Mouse (Mus musculus) liver, embryonic 13.5 days (tissue): ENCODE results near the gene Tmem102. TPM values are rescaled to one million over a fixed set of nuclear protein-coding genes. Genes with fewer than 3 reads are reported as not detected.
A peak's percentile ranks its signal among the peaks of the same experiment; 100 is the strongest.

Source experiments
- ATAC-seq: fragments of 200-750 bp; cut with Nextera tagmentation; 2 replicates; pipeline ENCODE4 v1.8.0; 2017; ENCODE audit warnings: low read depth, mild to moderate bottlenecking, moderate number of reproducible peaks, moderate library complexity
- DNase-seq: peaks from one replicate; pipeline ENCODE4 v3.0.0; 2022
- H3K27ac ChIP-seq: fragments of 300-500 bp; sonication (generic); 2 replicates; pipeline ENCODE4 v1.5.1; 2015; ENCODE audit warnings: moderate library complexity, mild to moderate bottlenecking, inconsistent platforms
- H3K27me3 ChIP-seq: fragments of 300-500 bp; sonication (generic); 2 replicates; pipeline ENCODE4 v1.6.1; 2015; ENCODE audit warnings: mild to moderate bottlenecking, inconsistent platforms
- H3K36me3 ChIP-seq: fragments of 300-500 bp; sonication (generic); 2 replicates; pipeline ENCODE4 v1.6.1; 2015; ENCODE audit warnings: mild to moderate bottlenecking, inconsistent platforms
- H3K4me1 ChIP-seq: fragments of 300-500 bp; sonication (generic); replicated peaks from 2 replicates; pipeline ENCODE4 v1.6.1; 2015; ENCODE audit warnings: inconsistent platforms
- H3K4me2 ChIP-seq: fragments of 300-500 bp; sonication (generic); 2 replicates; pipeline ENCODE4 v1.6.1; 2015; ENCODE audit warnings: inconsistent platforms, mild to moderate bottlenecking, moderate library complexity
- H3K4me3 ChIP-seq: fragments of 300-500 bp; sonication (generic); replicated peaks from 2 replicates; pipeline ENCODE4 v1.5.1; 2015; ENCODE audit warnings: mild to moderate bottlenecking, inconsistent platforms
- H3K9ac ChIP-seq: fragments of 300-500 bp; sonication (generic); 2 replicates; pipeline ENCODE4 v1.6.1; 2015; ENCODE audit warnings: mild to moderate bottlenecking, inconsistent platforms
- H3K9me3 ChIP-seq: fragments of 300-500 bp; sonication (generic); replicated peaks from 2 replicates; pipeline ENCODE4 v1.6.1; 2016; ENCODE audit warnings: inconsistent platforms
- WGBS: fragments of 180-500 bp; shearing (Covaris S2); methylation state at CpG from one replicate; pipeline ENCODE4 v1.1.7; 2015; ENCODE audit not compliant: insufficient replicate concordance; 5-methylcytosine and 5-hydroxymethylcytosine counted together
- polyA plus RNA-seq: library from polyadenylated mRNA; unstranded; fragments of >200 nt; fragmentation: Nextera tagmentation; extraction: Ambion mirVana; gene quantifications from 2 replicates; pipeline ENCODE4 v1.2.1, GENCODE M21; 2015

The Tmem102 gene
- polyA plus RNA-seq, 1 experiment from 2014 or later: 0.50 TPM

DNA sequence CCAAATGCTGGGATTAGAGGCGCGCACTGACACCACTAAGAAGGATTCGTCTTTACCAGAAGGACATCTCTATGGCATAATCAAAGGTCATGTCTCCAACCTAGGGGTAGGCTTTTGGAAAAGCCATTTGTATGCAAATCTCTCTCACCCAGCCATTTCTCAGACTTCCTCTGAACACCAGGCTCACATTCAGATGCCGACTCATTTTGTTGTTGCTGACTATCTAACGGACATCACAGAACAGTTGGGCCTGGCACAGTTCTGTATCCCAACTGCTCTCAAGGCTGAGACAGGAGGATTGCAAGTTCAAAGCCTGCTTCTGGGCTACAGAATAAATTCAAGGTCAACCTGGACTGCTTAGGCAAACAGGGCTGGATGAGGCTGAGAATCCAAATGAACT lies 18.1 kb downstream of the Tmem102 start:
- 71% methylated on average over 5 of the region's 5 CpGs for WGBS
- H3K27ac ChIP-seq: no peak overlapping the region
- no peak overlapping the region for H3K9ac ChIP-seq
- peaks cover 13% of the 10 kb centered on the region for H3K27me3 ChIP-seq
- DNase-seq (no peak), ATAC-seq (no peak)
- H3K4me1 ChIP-seq: peaks cover 22% of the 10 kb centered on the region
- no peak overlapping the region for H3K4me3 ChIP-seq
- H3K36me3 ChIP-seq: no peaks in the 10 kb centered on the region
- no peaks in the 10 kb centered on the region for H3K9me3 ChIP-seq
- no peak overlapping the region for H3K4me2 ChIP-seq

DNA sequence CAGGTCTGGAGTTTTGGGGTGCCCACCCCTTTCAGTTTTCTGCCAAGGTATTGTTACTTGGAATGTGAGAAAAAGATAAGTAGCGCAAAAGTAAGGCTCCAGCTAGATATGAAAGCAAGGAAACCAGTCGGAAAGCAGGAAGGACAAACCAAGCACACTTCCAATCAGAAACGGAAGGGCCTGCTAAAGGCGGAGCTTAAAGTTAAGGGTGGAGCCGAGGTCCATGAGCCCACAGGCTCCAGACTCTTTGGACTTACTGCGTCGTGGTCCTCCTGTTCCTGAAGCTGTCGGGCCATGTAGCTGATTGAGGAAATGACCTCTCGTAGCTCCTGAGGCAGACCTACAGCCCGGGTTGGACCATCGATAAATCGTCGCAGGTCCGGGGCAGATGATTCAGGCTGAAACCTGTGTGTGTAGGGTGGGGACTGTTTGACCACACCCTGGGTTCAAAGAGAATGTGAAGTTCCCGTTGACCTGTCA lies 20.6 kb downstream of the Tmem102 start:
- Histone ChIP-seq H3K9me3 (no peaks in the 10 kb centered on the region), H3K36me3 (no peaks in the 10 kb centered on the region), H3K27me3 (peaks cover 24% of the 10 kb centered on the region), H3K9ac (peak overlapping the region; percentile 59), H3K4me3 (peak overlapping the region; percentile 52), H3K27ac (peak overlapping the region; percentile 48), H3K4me1 (peaks cover 22% of the 10 kb centered on the region), H3K4me2 (peak overlapping the region; percentile 71)
- 9% methylated on average over 15 of the region's 15 CpGs for WGBS
- ATAC-seq: peak; percentile 85
- DNase-seq: peak; percentile 64

DNA sequence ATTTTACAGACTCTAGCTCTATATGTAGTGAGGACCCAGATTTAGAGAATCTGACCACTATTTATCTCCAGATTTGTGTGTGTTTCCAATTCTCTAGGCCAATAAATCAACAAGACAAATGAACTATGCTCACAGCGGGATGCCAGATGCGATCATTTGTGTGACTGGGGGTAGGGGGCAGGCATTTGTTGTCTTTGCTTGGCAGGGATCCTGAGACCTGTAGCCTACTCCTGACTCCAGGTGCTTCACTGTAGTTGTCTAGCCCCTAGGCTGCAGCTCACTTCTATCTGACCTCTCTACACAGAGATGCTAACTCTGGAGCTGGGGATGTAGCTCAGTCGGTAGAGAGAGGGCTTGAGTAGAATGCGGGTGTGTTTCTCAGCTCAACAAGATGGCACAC lies 23.6 kb downstream of the Tmem102 start:
- peaks cover 17% of the 10 kb centered on the region for H3K4me1 ChIP-seq
- no peak for DNase-seq
- no peak overlapping the region for H3K27ac ChIP-seq
- peaks cover 54% of the 10 kb centered on the region for H3K27me3 ChIP-seq
- ATAC-seq: no peak
- no peak overlapping the region for H3K4me3 ChIP-seq
- H3K9me3 ChIP-seq: no peaks in the 10 kb centered on the region
- H3K36me3 ChIP-seq: no peaks in the 10 kb centered on the region
- WGBS: 31% methylated on average over 4 of the region's 4 CpGs
- no peak overlapping the region for H3K9ac ChIP-seq
- H3K4me2 ChIP-seq: no peak overlapping the region

DNA sequence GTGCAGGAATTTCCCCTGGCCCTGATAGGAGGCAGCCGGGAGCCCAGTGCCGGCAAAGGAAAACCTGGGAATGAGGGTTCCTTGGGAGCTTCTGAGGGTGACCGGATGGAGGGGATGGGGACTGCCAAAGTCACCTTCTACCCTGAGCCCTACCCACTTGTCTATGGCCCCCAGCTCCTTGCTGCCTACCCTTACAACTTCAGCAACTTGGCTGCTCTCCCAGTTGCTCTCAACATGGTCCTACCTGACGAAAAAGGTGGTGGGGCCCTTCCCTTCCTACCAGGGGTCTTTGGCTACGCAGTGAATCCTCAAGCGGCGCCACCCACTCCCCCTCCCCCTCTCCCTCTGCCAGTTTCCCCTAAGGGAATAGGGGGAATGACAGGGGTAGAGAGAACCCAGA lies 26.4 kb downstream of the Tmem102 start:
- peaks cover 71% of the 10 kb centered on the region for H3K27me3 ChIP-seq

DNA sequence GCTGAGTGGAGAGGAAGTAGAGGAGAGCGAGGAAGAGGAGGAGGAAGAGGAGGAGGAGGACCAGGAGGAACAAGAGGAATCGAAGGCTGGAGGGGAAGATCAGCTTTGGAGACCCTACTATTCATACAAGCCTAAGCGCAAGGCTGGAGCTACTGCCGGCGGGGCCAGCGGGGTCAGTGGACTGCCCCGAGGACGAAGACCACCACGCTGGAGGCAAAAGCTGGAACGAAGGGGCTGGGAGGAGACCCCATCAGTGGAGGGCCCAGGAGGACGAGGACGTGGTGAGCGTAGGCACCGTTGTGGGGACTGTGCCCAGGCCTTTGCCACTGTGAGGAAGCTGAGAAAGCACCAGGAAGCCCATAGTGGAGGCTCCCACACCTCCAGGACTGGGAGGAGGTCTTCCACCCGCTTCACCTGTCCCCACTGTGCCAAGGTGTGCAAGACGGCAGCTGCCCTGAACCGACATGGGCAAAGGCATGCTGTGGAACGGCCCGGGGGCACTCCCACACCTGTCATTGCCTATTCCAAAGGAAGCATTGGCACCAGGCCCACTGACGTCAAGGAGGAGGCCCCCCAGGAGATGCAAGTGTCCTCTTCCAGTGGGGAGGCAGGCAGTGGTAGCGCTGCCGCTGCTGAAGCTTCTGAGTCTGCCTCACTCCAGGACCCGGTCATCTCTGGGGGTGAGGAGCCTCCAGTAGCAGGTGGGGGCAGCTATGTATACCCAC lies 27.0 kb downstream of the Tmem102 start:
- WGBS: 59% methylated on average over 23 of the region's 23 CpGs
- peaks cover 71% of the 10 kb centered on the region for H3K27me3 ChIP-seq

More for the DNA sequence above, 26.4 kb downstream of the Tmem102 start:
- Histone ChIP-seq H3K4me1 (peaks cover under 1% of the 10 kb centered on the region), H3K9ac (no peak overlapping the region), H3K9me3 (no peaks in the 10 kb centered on the region), H3K4me2 (no peak overlapping the region), H3K4me3 (no peak overlapping the region), H3K27ac (no peak overlapping the region), H3K36me3 (0 out of 2 replicates have a peak, but pooled peaks cover 4% of the 10 kb centered on the region)
- 48% methylated on average over 7 of the region's 7 CpGs for WGBS
- no peak for ATAC-seq
- no peak for DNase-seq

DNA sequence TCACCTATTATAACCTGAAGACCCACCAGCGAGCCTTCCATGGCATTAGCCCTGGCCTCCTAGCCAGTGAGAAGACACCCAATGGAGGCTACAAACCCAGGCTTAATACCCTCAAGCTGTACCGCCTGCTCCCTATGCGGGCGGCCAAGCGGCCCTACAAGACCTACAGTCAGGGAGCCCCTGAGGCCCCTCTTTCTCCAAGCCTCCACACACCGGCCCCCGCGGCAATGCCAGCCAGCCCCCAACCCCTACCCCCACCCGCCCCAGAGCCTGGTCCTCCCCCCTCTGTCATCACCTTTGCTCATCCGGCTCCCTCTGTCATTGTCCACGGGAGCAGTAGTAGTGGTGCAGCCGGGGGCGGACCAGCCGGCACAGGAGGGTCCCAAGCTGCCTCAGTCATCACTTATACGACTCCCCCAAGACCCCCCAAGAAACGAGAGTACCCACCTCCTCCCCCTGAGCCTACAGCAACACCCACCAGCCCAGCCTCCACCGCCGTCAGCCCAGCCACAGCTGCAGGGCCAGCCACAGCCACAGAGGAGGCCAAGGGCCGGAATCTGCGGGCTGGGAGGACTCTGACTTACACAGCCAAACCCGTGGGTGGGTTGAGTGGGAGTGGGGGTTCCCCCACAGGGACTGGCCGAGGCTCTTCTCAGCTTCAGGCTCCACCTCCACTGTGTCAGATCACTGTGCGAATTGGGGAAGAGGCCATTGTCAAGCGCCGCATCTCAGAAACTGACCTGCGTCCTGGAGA lies 27.7 kb downstream of the Tmem102 start:
- Histone ChIP-seq H3K4me2 (no peak overlapping the region), H3K9me3 (no peaks in the 10 kb centered on the region), H3K4me1 (no peaks in the 10 kb centered on the region), H3K36me3 (0 out of 2 replicates have a peak, but pooled peaks cover 4% of the 10 kb centered on the region), H3K27me3 (peaks cover 71% of the 10 kb centered on the region), H3K4me3 (no peak overlapping the region), H3K9ac (no peak overlapping the region), H3K27ac (no peak overlapping the region)
- WGBS: 52% methylated on average over 26 of the region's 26 CpGs
- ATAC-seq: no peak
- DNase-seq: no peak

More for the DNA sequence above, 27.0 kb downstream of the Tmem102 start:
- no peak overlapping the region for H3K4me3 ChIP-seq
- H3K9ac ChIP-seq: no peak overlapping the region
- no peaks in the 10 kb centered on the region for H3K9me3 ChIP-seq
- no peaks in the 10 kb centered on the region for H3K4me1 ChIP-seq
- H3K27ac ChIP-seq: no peak overlapping the region
- 0 out of 2 replicates have a peak, but pooled peaks cover 4% of the 10 kb centered on the region for H3K36me3 ChIP-seq
- H3K4me2 ChIP-seq: no peak overlapping the region
- ATAC-seq: no peak
- DNase-seq: no peak

DNA sequence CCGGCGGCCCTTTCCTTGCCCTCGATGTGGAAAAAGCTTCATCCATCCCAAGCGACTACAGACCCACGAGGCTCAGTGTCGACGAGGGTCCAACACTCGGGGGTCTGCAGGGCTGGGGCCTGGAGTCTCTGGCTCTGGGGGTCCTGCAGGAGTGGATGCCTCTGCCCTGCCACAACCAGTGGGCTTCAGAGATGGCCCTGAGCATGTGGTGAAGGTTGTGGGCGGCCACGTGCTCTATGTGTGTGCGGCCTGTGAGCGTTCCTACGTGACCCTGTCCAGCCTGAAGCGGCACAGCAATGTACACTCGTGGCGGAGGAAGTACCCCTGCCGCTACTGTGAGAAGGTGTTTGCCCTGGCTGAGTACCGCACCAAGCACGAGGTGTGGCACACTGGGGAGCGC lies 28.9 kb downstream of the Tmem102 start:
- H3K4me2 ChIP-seq: no peak overlapping the region
- H3K9ac ChIP-seq: no peak overlapping the region
- no peak overlapping the region for H3K27ac ChIP-seq
- no peaks in the 10 kb centered on the region for H3K9me3 ChIP-seq
- WGBS: 80% methylated on average over 20 of the region's 20 CpGs
- no peaks in the 10 kb centered on the region for H3K4me1 ChIP-seq
- ATAC-seq (no peak), DNase-seq (no peak)
- no peak overlapping the region for H3K4me3 ChIP-seq
- H3K36me3 ChIP-seq: 0 out of 2 replicates have a peak, but pooled peaks cover 4% of the 10 kb centered on the region
- H3K27me3 ChIP-seq: peaks cover 59% of the 10 kb centered on the region

DNA sequence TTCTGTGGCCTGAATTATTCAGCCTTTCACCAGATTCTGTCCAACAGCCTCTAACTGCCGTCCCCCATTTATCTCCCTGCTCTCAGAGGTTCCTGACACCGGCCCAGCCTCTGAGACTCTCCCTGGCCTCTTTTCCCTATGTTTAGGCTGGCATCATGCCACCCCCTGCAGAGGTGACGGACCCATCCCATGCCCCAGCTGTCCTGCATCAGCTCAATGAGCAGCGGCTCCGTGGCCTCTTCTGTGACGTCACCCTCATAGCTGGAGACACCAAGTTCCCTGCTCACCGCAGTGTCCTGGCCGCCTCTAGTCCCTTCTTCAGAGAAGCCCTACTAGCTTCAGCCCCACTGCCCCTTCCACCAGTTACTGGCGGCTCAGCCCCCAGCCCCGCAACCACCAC lies 29.7 kb downstream of the Tmem102 start:
- Histone ChIP-seq H3K27ac (no peak overlapping the region), H3K27me3 (peaks cover 56% of the 10 kb centered on the region), H3K36me3 (0 out of 2 replicates have a peak, but pooled peaks cover 4% of the 10 kb centered on the region), H3K4me1 (no peaks in the 10 kb centered on the region), H3K9ac (no peak overlapping the region), H3K4me3 (no peak overlapping the region), H3K9me3 (no peaks in the 10 kb centered on the region), H3K4me2 (no peak overlapping the region)
- ATAC-seq (no peak), DNase-seq (no peak)
- 60% methylated on average over 10 of the region's 10 CpGs for WGBS

DNA sequence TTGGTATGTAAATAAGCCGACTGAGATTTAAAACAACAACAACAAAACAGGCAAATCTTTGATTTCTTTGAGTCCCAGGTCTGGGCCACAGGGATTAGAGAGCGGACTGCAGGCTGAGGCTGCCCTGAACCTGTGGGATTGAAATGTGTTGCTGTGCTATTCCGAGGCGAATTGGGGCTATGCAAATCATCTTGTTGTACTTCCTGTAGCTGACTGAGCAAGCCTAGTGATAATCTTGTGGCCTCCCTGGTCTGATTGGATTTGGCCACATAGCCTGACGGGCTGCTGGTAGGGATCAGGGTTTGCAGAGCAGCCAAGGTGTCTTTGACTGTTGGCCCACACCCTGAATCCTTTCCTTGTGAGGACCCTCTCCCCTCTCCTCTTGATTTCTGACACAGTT lies 30.5 kb downstream of the Tmem102 start:
- no peak overlapping the region for H3K4me3 ChIP-seq
- 0 out of 2 replicates have a peak, but pooled peaks cover 2% of the 10 kb centered on the region for H3K4me1 ChIP-seq
- no peak overlapping the region for H3K4me2 ChIP-seq
- no peak overlapping the region for H3K9ac ChIP-seq
- ATAC-seq (no peak), DNase-seq (no peak)
- 39% methylated on average over 5 of the region's 5 CpGs for WGBS
- 0 out of 2 replicates have a peak, but pooled peaks cover 4% of the 10 kb centered on the region for H3K36me3 ChIP-seq
- peaks cover 49% of the 10 kb centered on the region for H3K27me3 ChIP-seq
- H3K9me3 ChIP-seq: no peaks in the 10 kb centered on the region
- no peak overlapping the region for H3K27ac ChIP-seq

DNA sequence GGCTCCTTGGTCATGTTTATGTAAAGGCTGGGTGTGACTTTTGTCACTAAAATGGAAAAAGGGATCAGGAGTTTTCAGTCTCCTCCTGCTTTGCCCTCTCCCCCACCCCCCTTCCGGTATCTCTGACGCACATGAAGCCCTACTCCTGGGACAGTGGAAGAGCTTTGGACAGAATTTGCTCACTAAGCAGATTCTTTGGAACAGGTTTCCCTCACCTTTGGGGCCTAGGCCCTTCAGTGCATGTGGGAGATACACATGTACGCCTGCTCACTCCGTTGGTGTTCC lies 37.9 kb downstream of the Tmem102 start:
- H3K27ac ChIP-seq: peak overlapping the region; percentile 51; the same call in 1 of the 2 replicates

DNA sequence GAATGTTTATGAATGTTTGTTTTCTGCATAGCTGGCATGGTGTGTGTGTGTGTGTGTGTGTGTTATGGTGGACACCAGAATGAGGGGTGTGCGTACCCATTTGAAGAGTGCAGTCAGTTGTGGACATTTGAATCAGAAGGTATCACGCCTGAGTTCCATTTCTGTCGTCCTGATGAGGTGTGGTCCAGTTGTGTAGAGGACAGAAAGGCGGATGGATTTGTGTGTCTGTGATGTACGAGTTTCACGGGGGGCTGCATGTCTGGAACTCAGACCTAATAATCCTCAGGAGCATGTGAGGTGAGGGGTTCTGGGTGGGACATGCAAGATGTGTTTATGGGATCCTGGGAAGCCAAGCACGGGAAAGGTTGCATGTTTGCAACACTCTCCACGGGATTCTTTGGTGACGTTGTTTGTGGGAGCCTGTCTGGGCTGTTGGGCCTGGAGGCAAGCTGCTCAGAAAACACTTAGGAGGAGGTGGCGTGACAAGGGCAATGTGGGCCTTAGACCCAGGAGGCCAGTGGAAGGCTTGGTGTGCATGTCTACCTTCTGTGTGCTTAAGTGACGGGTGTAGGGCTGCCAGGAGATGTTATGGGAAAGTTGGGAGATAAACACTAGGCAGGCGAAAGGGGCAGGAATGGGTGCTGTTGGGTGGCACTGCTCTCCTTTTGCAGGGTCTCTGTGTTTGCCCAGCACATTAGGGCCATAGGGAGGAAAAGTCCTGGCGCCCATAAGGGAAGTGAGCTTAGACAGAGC lies 38.4 kb downstream of the Tmem102 start:
- DNase-seq (no peak), ATAC-seq (no peak)
- peaks cover 38% of the 10 kb centered on the region for H3K4me1 ChIP-seq
- H3K4me2 ChIP-seq: peak overlapping the region; percentile 94
- H3K27me3 ChIP-seq: peaks cover 6% of the 10 kb centered on the region; the same call in 1 of the 2 replicates
- 65% methylated on average over 13 of the region's 13 CpGs for WGBS
- H3K4me3 ChIP-seq: peak overlapping the region; percentile 76
- H3K27ac ChIP-seq: peak overlapping the region; percentile 72
- H3K36me3 ChIP-seq: no peaks in the 10 kb centered on the region
- peak overlapping the region; percentile 83 for H3K9ac ChIP-seq
- H3K9me3 ChIP-seq: no peaks in the 10 kb centered on the region

More for the DNA sequence above, 37.9 kb downstream of the Tmem102 start:
- peaks cover 6% of the 10 kb centered on the region; the same call in 1 of the 2 replicates for H3K27me3 ChIP-seq
- 65% methylated on average over 4 of the region's 4 CpGs for WGBS
- H3K4me2 ChIP-seq: peak overlapping the region; percentile 94
- ATAC-seq (no peak), DNase-seq (no peak)
- no peak overlapping the region for H3K4me3 ChIP-seq
- peaks cover 38% of the 10 kb centered on the region for H3K4me1 ChIP-seq
- H3K36me3 ChIP-seq: no peaks in the 10 kb centered on the region
- H3K9ac ChIP-seq: 0 out of 2 replicates have a peak overlapping the region, but pooled peaks have one; percentile 83
- no peaks in the 10 kb centered on the region for H3K9me3 ChIP-seq
